Comparison of ENCODE assay signal across 26 mouse cellular contexts in the genomic region with DNA sequence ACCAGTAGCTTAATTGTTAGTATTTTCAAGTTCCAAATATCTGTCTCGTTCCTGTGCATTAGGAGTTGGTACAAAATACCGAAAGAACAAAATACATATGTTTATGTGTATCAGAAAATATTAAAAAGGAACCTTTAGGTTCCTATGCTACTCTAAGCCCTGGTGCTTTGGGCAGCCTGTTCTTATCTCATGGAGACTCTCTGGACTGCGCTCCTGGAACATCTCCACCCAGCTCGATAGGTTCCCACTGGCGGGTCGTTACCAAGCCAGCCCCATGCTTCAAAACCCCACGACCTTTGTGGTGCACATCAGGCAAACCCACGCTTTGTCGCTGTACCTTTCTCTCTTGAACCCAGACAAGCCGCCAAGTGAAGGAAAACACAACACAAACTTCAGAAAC. TPM values are rescaled to one million over a fixed set of nuclear protein-coding genes. Genes with fewer than 3 reads are reported as not detected.
DNase-seq lines count a peak whose midpoint lies in the region; ATAC-seq and TF ChIP-seq lines count a peak whose summit lies in the region.
"Had no signal": no experiment of that assay in that cellular context is flagged by ENCODE, and none has a peak within 500 bp of the region (broad histone marks: within the 10 kb centered on the region; RNA-seq: fewer than 3 reads in every experiment).

No protein-coding gene starts in this region.

- TF ChIP-seq CTCF in E14TG2a.4 (conservative IDR thresholded peaks at IDR 0.05; ENCODE audit: low read length) (no peak), ES-Bruce4 (IDR thresholded peaks at IDR 0.05; ENCODE audit: low read depth, low read length) (no peak)
- no peak for TF ChIP-seq CTCF in liver, embryonic 14.5 days (IDR thresholded peaks at IDR 0.05; ENCODE audit: low read depth)

- H3K4me3 ChIP-seq in E14TG2a.4 (replicated peaks; ENCODE audit: low read length) (peak overlapping the region; percentile 32; the same call in 1 of the 2 replicates), ES-Bruce4 (ENCODE audit: low read depth, low read length) (peak overlapping the region; percentile 30; the same call in 1 of the 2 replicates)
- no peak overlapping the region for H3K4me3 ChIP-seq in liver, embryonic 14.5 days (ENCODE audit: insufficient read depth in 1 of 2, low read depth in 2 of 2, low read length in 2 of 2)
- H3K4me3 ChIP-seq: embryonic facial prominence, embryonic 12.5 days; embryonic facial prominence, embryonic 15.5 days; forebrain, embryonic 12.5 days; forebrain, embryonic 15.5 days; hindbrain, embryonic 10.5 days; hindbrain, embryonic 13.5 days had no signal

- WGBS in liver, embryonic 14.5 days (ENCODE audit: insufficient replicate concordance) = 60% methylated on average over 10 of the region's 10 CpGs

- peak; percentile 73 for ATAC-seq in liver, embryonic 14.5 days (ENCODE audit: insufficient read depth)
- ATAC-seq: CD4-positive, CD25-positive, alpha-beta regulatory T cell, adult 4 months; forebrain, embryonic 15.5 days; hindbrain, embryonic 16.5 days; Patski had no signal

- no peaks in the 10 kb centered on the region for H3K9me3 ChIP-seq in E14TG2a.4 (ENCODE audit: low read length)
- no peaks in the 10 kb centered on the region for H3K9me3 ChIP-seq in ES-Bruce4 (replicated peaks; ENCODE audit: control insufficient read depth, insufficient read depth, low read length, poor library complexity, severe bottlenecking)
- no peaks in the 10 kb centered on the region for H3K9me3 ChIP-seq in liver, embryonic 14.5 days (ENCODE audit: control insufficient read depth, low read length)
- H3K9me3 ChIP-seq: embryonic facial prominence, embryonic 12.5 days; embryonic facial prominence, embryonic 15.5 days; forebrain, embryonic 12.5 days; forebrain, embryonic 15.5 days; G1E; hindbrain, embryonic 10.5 days; hindbrain, embryonic 13.5 days had no signal

- H3K4me1 ChIP-seq in E14TG2a.4 (replicated peaks; ENCODE audit: low read depth, low read length) (no peaks in the 10 kb centered on the region), ES-Bruce4 (ENCODE audit: control insufficient read depth, insufficient read depth, low read length) (no peaks in the 10 kb centered on the region)
- peaks cover 0 to 5% of the 10 kb centered on the region in 2 experiments; a peak in 2 of 4 replicates for H3K4me1 ChIP-seq in liver, embryonic 14.5 days (replicated peaks; ENCODE audit: control insufficient read depth in 2 of 2, insufficient read depth in 2 of 2, low read length in 1 of 2)
- H3K4me1 ChIP-seq: embryonic facial prominence, embryonic 12.5 days; embryonic facial prominence, embryonic 15.5 days; forebrain, embryonic 12.5 days; forebrain, embryonic 15.5 days; hindbrain, embryonic 10.5 days; hindbrain, embryonic 13.5 days had no signal

- H3K36me3 ChIP-seq in E14TG2a.4 (ENCODE audit: insufficient read depth, low read length) (no peaks in the 10 kb centered on the region), ES-Bruce4 (ENCODE audit: control insufficient read depth, insufficient read depth, low read length, poor library complexity, severe bottlenecking) (no peaks in the 10 kb centered on the region)
- no peaks in the 10 kb centered on the region for H3K36me3 ChIP-seq in liver, embryonic 14.5 days (replicated peaks; ENCODE audit: control insufficient read depth, insufficient read depth, low read depth)
- H3K36me3 ChIP-seq: embryonic facial prominence, embryonic 12.5 days; embryonic facial prominence, embryonic 15.5 days; forebrain, embryonic 12.5 days; forebrain, embryonic 15.5 days; G1E; hindbrain, embryonic 10.5 days; hindbrain, embryonic 13.5 days had no signal

- intact Hi-C loops in gastrocnemius, postnatal 36 days (cut with DNase I) = no loop called here

- H3K27me3 ChIP-seq in E14TG2a.4 (ENCODE audit: insufficient read depth, low read length) = no peaks in the 10 kb centered on the region
- no peaks in the 10 kb centered on the region for H3K27me3 ChIP-seq in ES-Bruce4 (ENCODE audit: control insufficient read depth, insufficient read depth, low read length, poor library complexity, severe bottlenecking)
- H3K27me3 ChIP-seq in liver, embryonic 14.5 days (ENCODE audit: control insufficient read depth, insufficient read depth, low read length) = no peaks in the 10 kb centered on the region
- H3K27me3 ChIP-seq: embryonic facial prominence, embryonic 12.5 days; embryonic facial prominence, embryonic 15.5 days; forebrain, embryonic 15.5 days had no signal

- TF ChIP-seq EP300 in ES-Bruce4 (IDR thresholded peaks at IDR 0.05; ENCODE audit: insufficient read depth, low read depth, low read length) = no peak
- no peak for TF ChIP-seq EP300 in liver, embryonic 14.5 days (IDR thresholded peaks at IDR 0.05; ENCODE audit: low read depth)

- H3K4me2 ChIP-seq in liver, embryonic 14.5 days (ENCODE audit: low read depth) = no peak overlapping the region
- H3K4me2 ChIP-seq: embryonic facial prominence, embryonic 12.5 days; embryonic facial prominence, embryonic 15.5 days; forebrain, embryonic 12.5 days; forebrain, embryonic 15.5 days; heart, embryonic 11.5 days; hindbrain, embryonic 13.5 days had no signal

- no peak overlapping the region for H3K27ac ChIP-seq in ES-Bruce4 (ENCODE audit: insufficient read depth, low read length)
- no peak overlapping the region for H3K27ac ChIP-seq in liver, embryonic 14.5 days
- H3K27ac ChIP-seq: embryonic facial prominence, embryonic 12.5 days; embryonic facial prominence, embryonic 15.5 days; forebrain, embryonic 12.5 days; forebrain, embryonic 15.5 days; hindbrain, embryonic 10.5 days; hindbrain, embryonic 13.5 days had no signal

- no peak for DNase-seq in liver, embryonic 14.5 days (ENCODE audit: low read depth in 3 of 3, low spot score in 3 of 3)
- DNase-seq in frontal cortex, postnatal 36 days (ENCODE audit: low spot score in 2 of 2) = no peak
- DNase-seq in gastrocnemius, postnatal 36 days = no peak
- DNase-seq in spleen, adult 12 weeks (ENCODE audit: low spot score) = no peak
- DNase-seq: adrenal gland, adult 2 months; adrenal gland, postnatal 14 days; cerebellum, adult 11 months; cerebellum, adult 2 months; cerebellum, adult 9-11 months; cerebellum, postnatal 25 days; gastrocnemius, postnatal 10 days; heart, adult 11 months; heart, postnatal 36 days had no signal

- no peak overlapping the region for H3K9ac ChIP-seq in ES-Bruce4 (ENCODE audit: low read depth, poor library complexity, severe bottlenecking)
- no peak overlapping the region for H3K9ac ChIP-seq in liver, embryonic 14.5 days (replicated peaks)
- H3K9ac ChIP-seq: embryonic facial prominence, embryonic 12.5 days; embryonic facial prominence, embryonic 15.5 days; forebrain, embryonic 12.5 days; forebrain, embryonic 15.5 days; hindbrain, embryonic 13.5 days had no signal

- no peak for TF ChIP-seq POLR2A in ES-Bruce4 (IDR thresholded peaks at IDR 0.05; ENCODE audit: insufficient read depth, low read length)

RNA-seq across cellular contexts. Expression of a gene that starts 58.3 kb away (rescaled TPM):
- polyA plus RNA-seq in ES-Bruce4 (2011; ENCODE audit: insufficient read depth, insufficient read length, low read depth, missing spikeins) = 6.9 and 7.4 TPM in 2 replicates
- polyA plus RNA-seq in liver, embryonic 14.5 days (2012; rRNA removed) = 0.54 and 0.97 TPM in 2 replicates
- polyA plus RNA-seq in liver, embryonic 14.5 days (2014; fragmentation: Nextera tagmentation; extraction: Ambion mirVana) = 2.0 and 2.2 TPM in 2 replicates
- total RNA-seq in gastrocnemius, postnatal 36 days (2021) = under 1 TPM; 0.12 to 0.26 TPM
- total RNA-seq: G1E had no signal
- polyA plus RNA-seq: G1E had no signal

Comparison
In these comparisons a context has a peak if more than half of its experiments do, and no peak if none do; other contexts are left out.
1. H3K4me3 ChIP-seq: peak in E14TG2a.4 (single experiment) and ES-Bruce4 (single experiment); none in liver, embryonic 14.5 days (0 of 2).